Mouse (Mus musculus) megakaryocyte progenitor cell, adult 5-6 weeks (primary cell): ENCODE data around the gene Cisd2. TPM values are rescaled to one million over a fixed set of nuclear protein-coding genes. Genes with fewer than 3 reads are reported as not detected.

Experiments used
- ATAC-seq: replicated peaks from 2 replicates; pipeline ENCODE4 v1.8.0; 2016; ENCODE audit warnings: mild to moderate bottlenecking, moderate TSS enrichment, inconsistent platforms; ENCODE audit not compliant: poor library complexity
- total RNA-seq, 2 experiments: library from RNA; stranded (forward) in 1 of 2; stranded (reverse) in 1 of 2; fragments of 157-497, 149-512 nt in 1 of 2; fragments of 200-1000 nt in 1 of 2; gene quantifications; 2 replicates each; pipeline versions ENCODE4 v1.2.3 to v1.2.4; 2015 to 2017

Gene Cisd2
- total RNA-seq, 2 experiments from 2014 or later, result 34.8 to 51.1 TPM

DNA sequence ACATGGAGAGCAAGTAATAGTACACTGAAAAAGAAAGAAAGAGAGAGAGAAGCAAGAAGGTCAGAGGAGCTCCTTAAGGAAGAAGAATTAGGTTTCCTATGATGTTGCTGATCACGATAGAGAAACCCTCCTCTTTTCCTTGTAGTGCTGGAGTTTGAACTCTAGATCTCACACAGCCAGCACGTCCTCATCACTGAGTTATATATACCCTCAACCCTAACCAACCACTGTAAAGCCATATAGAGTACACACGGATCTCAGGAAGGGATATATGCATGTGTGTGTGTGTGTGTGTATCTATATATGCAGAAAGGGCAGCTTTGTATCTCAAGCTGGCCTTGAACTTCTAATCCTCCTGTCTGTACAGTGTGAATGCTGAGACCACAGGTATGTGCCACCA is 6.5 kb downstream of the Cisd2 start:
- no peak for ATAC-seq

DNA sequence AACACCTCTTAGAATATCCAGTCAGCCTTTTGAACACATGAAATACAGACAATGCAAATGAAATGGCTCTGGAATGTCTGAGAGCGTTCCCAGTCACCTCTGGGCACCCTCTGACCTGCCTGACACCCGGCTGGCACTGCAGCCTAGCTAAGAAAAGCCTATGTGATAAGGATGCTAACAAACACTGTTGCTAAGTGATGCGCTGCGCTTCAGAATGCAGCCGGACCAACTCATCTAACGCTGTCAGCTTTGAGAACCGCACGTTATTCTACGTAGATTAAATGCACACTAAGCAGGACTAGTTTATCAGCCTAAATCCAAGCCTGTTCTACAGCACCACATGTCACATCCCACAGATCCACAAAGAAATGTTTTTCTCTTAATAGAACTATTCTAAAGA is 11.9 kb downstream of the Cisd2 start:
- ATAC-seq, result no peak

DNA sequence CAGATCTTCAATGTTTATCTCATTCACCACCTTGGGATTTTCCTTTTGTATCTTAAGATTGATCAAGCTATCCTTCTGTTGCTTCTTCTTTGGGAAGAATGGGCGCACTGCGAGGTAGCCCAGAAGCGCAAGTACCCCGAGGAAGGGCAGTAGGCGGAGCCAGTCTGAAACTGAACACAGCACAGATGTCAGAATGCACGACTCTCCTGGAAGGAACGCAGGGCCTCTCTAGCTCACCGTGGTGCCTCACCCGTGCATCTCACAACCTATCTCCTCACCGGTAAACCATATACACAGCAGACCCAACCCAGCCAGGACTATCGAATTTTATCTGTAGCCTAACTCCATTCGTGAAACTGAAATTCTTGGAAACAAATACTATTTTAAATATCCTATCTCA is 12.7 kb downstream of the Cisd2 start:
- no peak for ATAC-seq

GRCm38 (mm10) chr3:135409219-135409618 is 14.5 kb downstream of the Cisd2 start:
- ATAC-seq, result no peak

DNA sequence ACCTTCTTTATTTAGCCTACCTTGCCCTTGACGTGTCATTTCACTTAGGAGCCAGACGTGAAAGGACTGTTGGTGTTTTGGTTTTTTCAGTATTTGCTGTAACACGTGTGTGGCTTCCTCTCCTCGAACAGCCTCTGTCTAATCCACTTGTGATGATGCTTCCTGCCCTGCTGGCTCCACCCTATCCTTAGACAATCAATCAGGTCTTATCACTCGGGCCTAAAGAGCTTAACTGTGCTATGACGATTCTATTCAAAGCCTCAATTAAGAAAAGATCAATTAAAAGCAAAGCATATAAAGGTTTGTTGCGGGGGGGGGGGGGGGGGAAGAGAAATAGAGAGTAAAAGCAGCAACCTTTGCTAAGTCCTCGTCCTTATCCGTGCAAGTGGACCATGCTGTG is 16.4 kb downstream of the Cisd2 start:
- ATAC-seq, result no peak

DNA sequence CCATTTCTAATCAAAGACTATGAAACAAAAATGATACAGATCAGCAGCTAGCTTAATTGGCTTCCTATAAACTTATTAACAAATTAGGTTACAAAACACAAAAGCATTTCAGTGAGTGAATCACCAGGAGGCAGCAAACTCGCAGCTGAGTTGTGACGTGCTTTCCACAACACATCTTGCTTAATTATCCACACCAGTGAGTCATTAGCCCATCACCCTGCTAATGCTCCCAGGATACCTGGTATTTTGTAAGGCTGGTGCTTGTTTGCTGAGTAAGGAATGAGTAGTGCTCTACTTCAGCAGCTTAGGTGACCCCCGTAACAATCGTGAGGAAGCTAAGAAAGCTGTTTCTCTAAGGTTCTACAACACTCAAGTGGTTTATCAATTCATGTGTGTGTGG is 19.1 kb downstream of the Cisd2 start:
- no peak for ATAC-seq

DNA sequence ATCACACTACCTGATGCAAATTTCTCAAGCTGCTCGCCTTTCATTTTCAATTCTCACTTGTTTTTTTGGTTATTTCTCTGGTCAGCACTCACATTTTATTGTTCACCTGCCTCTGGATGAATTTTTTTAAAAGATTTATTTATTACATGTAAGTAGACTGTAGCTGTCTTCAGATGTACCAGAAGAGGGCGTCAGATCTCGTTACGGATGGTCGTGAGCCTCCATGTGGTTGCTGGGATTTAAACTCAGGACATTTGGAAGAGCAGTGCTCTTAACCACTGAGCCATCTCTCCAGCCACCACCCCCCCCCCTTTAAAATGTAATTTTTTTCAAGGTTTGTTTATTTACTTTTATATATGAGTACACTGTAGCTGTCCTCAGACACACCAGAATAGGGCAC is 19.9 kb downstream of the Cisd2 start:
- ATAC-seq, result no peak

GRCm38 (mm10) chr3:135403211-135403610 is 20.5 kb downstream of the Cisd2 start:
- ATAC-seq, result no peak

- peak; percentile 97 for ATAC-seq
Observed at GRCm38 (mm10) chr3:135402201-135402658, 21.5 kb downstream of the Cisd2 start.

DNA sequence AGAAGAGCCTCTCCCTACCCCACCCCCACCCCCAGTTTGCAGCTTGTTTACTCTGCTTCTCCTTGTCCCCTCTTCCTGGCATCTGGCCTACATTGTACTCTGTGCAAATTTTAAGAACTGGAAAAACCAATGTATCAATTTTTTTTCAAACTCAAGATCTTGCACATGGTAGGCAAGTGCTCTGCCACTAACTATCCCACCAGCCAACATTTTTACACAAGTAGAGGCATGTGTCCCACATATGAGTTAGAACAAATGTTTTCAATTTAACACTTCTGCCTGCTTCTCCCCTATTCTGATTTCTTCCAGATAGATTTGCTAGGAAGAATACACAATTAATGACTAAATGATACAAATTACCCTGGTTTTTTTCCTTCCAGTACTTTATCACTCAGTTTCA is 26.6 kb downstream of the Cisd2 start:
- no peak for ATAC-seq

DNA sequence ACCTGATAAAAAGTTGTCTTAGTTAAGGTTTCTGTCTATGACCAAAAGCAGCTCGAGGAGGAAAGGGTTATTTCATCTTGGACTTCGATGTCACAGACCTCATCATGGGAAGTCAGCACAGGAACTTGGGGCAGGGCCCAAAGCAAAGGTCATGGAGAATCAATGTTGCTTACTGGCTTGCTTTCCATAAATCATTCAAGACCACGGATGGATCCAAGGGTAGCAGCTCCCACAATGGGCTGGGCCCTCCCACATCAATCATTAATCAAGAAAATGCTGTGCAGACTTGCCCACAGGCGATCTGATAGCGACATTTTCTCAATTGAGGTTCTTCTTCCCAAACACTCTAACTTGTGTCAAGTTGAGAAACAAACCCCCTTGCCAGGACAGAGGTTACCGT is 27.6 kb downstream of the Cisd2 start:
- ATAC-seq, result peak; percentile 31

- no peak for ATAC-seq
Observed at GRCm38 (mm10) chr3:135395085-135395484, 28.6 kb downstream of the Cisd2 start.

- no peak for ATAC-seq
Observed at GRCm38 (mm10) chr3:135393186-135393585, 30.5 kb downstream of the Cisd2 start.

DNA sequence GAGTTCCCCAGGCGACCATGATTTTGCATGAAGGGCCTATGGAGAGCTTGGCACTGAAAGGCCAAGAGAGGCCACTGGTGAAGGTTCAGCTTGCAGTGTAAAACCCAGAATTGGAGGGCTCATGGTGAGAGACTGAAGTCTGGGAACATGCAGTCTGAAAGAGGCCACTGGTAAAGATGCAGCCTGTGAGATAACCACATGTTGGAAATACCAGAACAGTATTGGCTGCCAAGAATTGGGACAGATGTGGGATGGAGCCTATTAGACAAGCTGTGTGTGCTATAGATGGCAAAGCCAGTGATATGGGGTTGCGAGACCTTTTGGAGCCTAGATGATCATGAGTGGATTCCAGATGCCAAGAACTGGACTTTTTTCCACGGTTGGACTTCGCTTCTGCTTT is 43.9 kb downstream of the Cisd2 start:
- ATAC-seq, result peak; percentile 74

DNA sequence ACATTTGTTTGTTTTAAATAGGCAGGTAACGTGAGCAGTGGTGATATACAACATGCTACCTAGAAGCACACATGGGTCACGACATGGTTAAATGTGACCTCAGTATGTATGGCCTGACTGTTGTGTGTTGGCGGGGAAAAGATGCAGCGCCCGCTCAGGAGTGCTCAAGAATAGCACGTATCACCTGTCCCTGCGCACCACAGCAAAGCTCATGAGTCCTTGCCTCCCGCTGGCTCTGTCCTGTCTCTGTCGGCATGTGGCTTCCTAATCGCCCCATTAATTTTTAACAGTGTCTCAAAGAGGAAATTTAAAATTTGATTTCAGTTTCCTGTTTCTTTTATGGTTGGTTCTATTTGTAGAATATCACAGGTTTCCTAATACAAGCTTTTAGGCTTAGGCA is 46.3 kb downstream of the Cisd2 start:
- no peak; the same call in 1 of the 2 replicates for ATAC-seq

- ATAC-seq, result no peak
Observed at GRCm38 (mm10) chr3:135375836-135376235, 47.9 kb downstream of the Cisd2 start.

- no peak for ATAC-seq
Observed at GRCm38 (mm10) chr3:135357394-135357793, 66.3 kb downstream of the Cisd2 start.

Other genes with a start within 250 kb of the Cisd2 start
- gene Cenpe, start 211.4 kb downstream of the Cisd2 start, total RNA-seq (2015), result 57.5 and 57.9 TPM in 2 replicates
- gene Cenpe, start 211.4 kb downstream of the Cisd2 start, total RNA-seq (2017), result 56.6 and 77.8 TPM in 2 replicates
- gene Bdh2, start 142.7 kb downstream of the Cisd2 start, total RNA-seq (2015), result 0.32 and 0.52 TPM in 2 replicates
- 0.07 TPM in 1 of 2 replicates, not detected in the other for gene Bdh2, start 142.7 kb downstream of the Cisd2 start, total RNA-seq (2017)
- gene Slc9b2, start 116.2 kb downstream of the Cisd2 start, total RNA-seq (2015), result 0.17 TPM in 1 of 2 replicates, not detected in the other
- gene Slc9b2, start 116.2 kb downstream of the Cisd2 start, total RNA-seq (2017), result 0.12 TPM in 1 of 2 replicates, not detected in the other
- not detected in 2 replicates for gene Slc9b1, start 75.9 kb downstream of the Cisd2 start, total RNA-seq (2015)
- gene Slc9b1, start 75.9 kb downstream of the Cisd2 start, total RNA-seq (2017), result not detected in 2 replicates
- 570 and 584 TPM in 2 replicates for gene Ube2d3, start 14.2 kb upstream of the Cisd2 start, total RNA-seq (2015)
- gene Ube2d3, start 14.2 kb upstream of the Cisd2 start, total RNA-seq (2017), result 744 and 755 TPM in 2 replicates
- gene Manba, start 61.7 kb upstream of the Cisd2 start, total RNA-seq (2015), result 29.1 and 30.4 TPM in 2 replicates
- 30.4 and 33.8 TPM in 2 replicates for gene Manba, start 61.7 kb upstream of the Cisd2 start, total RNA-seq (2017)